Mouse (Mus musculus): Measurements from ENCODE around the gene Car3. TPM values are rescaled to one million over a fixed set of nuclear protein-coding genes. Genes with fewer than 3 reads are reported as not detected.

Gene Car3
- total and polyA plus RNA-seq, 3 experiments: 1.7 to 4.9 TPM; not detected in 1

DNA sequence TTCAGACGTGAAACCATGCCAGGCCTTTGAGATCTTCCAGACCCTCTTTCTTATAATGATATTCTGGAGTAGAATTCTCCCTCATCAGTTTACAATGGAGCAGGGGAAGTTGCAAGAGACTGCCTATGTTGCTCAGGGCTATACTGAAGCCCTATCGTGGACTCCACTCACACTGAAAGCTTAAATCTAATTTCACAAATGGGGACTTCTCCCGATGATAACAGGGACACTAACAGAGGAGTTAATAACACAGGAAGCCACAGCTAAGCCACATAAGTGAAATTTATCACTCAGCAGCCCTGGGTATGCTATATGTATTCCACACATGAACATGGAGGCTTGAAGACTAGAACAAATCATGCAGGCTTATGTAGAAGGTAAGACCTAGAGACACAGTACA, 19.4 kb downstream of the Car3 start:
- DNase-seq (ENCODE audit: low read depth, low spot score): peak; percentile 73
- TF ChIP-seq POLR2A (IDR thresholded peaks at IDR 0.05; ENCODE audit: control insufficient read depth in 1 of 2, insufficient read depth in 1 of 2, low read depth in 1 of 2, low read length in 2 of 2, poor library complexity in 1 of 2) (0 out of 4 replicates have a peak, but pooled peaks of 1 of the 2 experiments have one; percentile 20), TCF12 (IDR thresholded peaks at IDR 0.05; ENCODE audit: low read depth, low read length) (peak; percentile 87), GATA1 (IDR thresholded peaks at IDR 0.05; ENCODE audit: low read depth, low read length) (peak; percentile 77), KAT2A (conservative IDR thresholded peaks at IDR 0.05; ENCODE audit: low read depth, low read length) (no peak), SIN3A (IDR thresholded peaks at IDR 0.05; ENCODE audit: low read length) (no peak), RCOR1 (IDR thresholded peaks at IDR 0.05; ENCODE audit: low read depth, low read length) (peak; percentile 81), JUND (IDR thresholded peaks at IDR 0.05; ENCODE audit: low read depth, low read length) (no peak), POLR2AphosphoS5 (IDR thresholded peaks at IDR 0.05; ENCODE audit: borderline replicate concordance, low read depth, low read length) (no peak), USF2 (IDR thresholded peaks at IDR 0.05; ENCODE audit: borderline replicate concordance in 1 of 2, insufficient read depth in 1 of 2, low read depth in 1 of 2, low read length in 2 of 2) (no peak), ETS1 (IDR thresholded peaks at IDR 0.05; ENCODE audit: low read depth, low read length) (peak; percentile 71; the same call in 1 of the 2 replicates), ZKSCAN1 (IDR thresholded peaks at IDR 0.05; ENCODE audit: low read depth, low read length) (no peak), SMC3 (IDR thresholded peaks at IDR 0.05; ENCODE audit: low read depth, low read length) (no peak), EP300 (IDR thresholded peaks at IDR 0.05; ENCODE audit: low read depth in 1 of 2, low read length in 2 of 2) (peak; percentile 77 to 89), TBP (IDR thresholded peaks at IDR 0.05; ENCODE audit: low read depth, low read length) (peak; percentile 50; the same call in 1 of the 2 replicates), ELF1 (IDR thresholded peaks at IDR 0.05; ENCODE audit: low read depth, low read length) (no peak), TAL1 (IDR thresholded peaks at IDR 0.05; ENCODE audit: low read length) (peak; percentile 47), MEF2A (IDR thresholded peaks at IDR 0.05; ENCODE audit: extremely low read depth, insufficient replicate concordance, low read depth, low read length, poor library complexity, severe bottlenecking) (no peak), NRF1 (IDR thresholded peaks at IDR 0.05; ENCODE audit: insufficient read depth, low read depth, low read length, poor library complexity, severe bottlenecking) (no peak), ZNF384 (IDR thresholded peaks at IDR 0.05; ENCODE audit: low read depth, low read length) (no peak)
- Histone ChIP-seq H3K36me3 (ENCODE audit: control insufficient read depth in 1 of 2, insufficient read depth in 2 of 2, low read length in 2 of 2) (peaks cover 0 to 43% of the 10 kb centered on the region in 2 experiments; a peak in 3 of 4 replicates), H3K9ac (ENCODE audit: control insufficient read depth, low read depth, low read length, poor library complexity, severe bottlenecking) (peak overlapping the region; percentile 54), H3K27ac (ENCODE audit: control insufficient read depth, low read depth, low read length) (peak overlapping the region; percentile 87), H3K79me2 (ENCODE audit: control insufficient read depth, insufficient read depth, low read length, poor library complexity) (peaks cover 23% of the 10 kb centered on the region), H3K27me3 (ENCODE audit: control insufficient read depth in 1 of 2, insufficient read depth in 2 of 2, low read length in 2 of 2) (no peaks in the 10 kb centered on the region), H3K9me3 (replicated peaks; ENCODE audit: insufficient read depth, low read length) (no peaks in the 10 kb centered on the region), H3K4me1 (ENCODE audit: control insufficient read depth in 1 of 2, insufficient read depth in 2 of 2, low read length in 2 of 2) (peaks cover 29 to 32% of the 10 kb centered on the region in 2 experiments), H3K4me3 (ENCODE audit: control insufficient read depth in 1 of 2, insufficient read depth in 1 of 2, low read depth in 2 of 2, low read length in 2 of 2) (no peak overlapping the region)

DNA sequence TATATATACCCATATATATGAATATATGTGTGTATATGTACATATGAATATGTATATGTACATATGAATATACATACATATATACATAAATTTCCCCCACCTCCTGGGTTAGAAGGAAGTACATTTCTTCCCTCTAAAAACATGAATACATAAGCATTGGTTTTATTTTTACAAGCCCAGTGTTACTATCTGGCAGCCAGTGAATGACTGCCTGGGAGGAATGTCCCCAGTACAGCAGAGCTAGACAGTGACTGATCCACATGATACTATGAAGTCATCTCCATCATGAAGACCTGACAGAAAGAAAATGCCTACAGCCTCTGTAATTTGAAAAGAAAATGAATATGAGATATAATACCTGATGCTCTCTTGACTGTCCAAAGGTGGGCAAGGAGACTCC, 21.5 kb downstream of the Car3 start:
- peak overlapping the region; percentile 11 to 66; a peak in 2 of 4 replicates for H3K4me3 ChIP-seq (ENCODE audit: control insufficient read depth in 1 of 2, insufficient read depth in 1 of 2, low read depth in 2 of 2, low read length in 2 of 2)
- peak overlapping the region; percentile 96 for H3K9ac ChIP-seq (ENCODE audit: control insufficient read depth, low read depth, low read length, poor library complexity, severe bottlenecking)
- TF ChIP-seq ELF1 (IDR thresholded peaks at IDR 0.05; ENCODE audit: low read depth, low read length) (no peak), RAD21 (IDR thresholded peaks at IDR 0.05; ENCODE audit: low read depth, low read length) (no peak), MXI1 (IDR thresholded peaks at IDR 0.05; ENCODE audit: low read depth, low read length) (no peak), E2F4 (IDR thresholded peaks at IDR 0.05; ENCODE audit: borderline replicate concordance, low read depth, low read length) (no peak), BHLHE40 (IDR thresholded peaks at IDR 0.05; ENCODE audit: borderline replicate concordance, low read depth, low read length) (no peak), USF1 (IDR thresholded peaks at IDR 0.05; ENCODE audit: low read depth, low read length) (no peak), CHD2 (IDR thresholded peaks at IDR 0.05; ENCODE audit: low read length) (no peak), GATA1 (IDR thresholded peaks at IDR 0.05; ENCODE audit: low read depth, low read length) (no peak), NELFE (IDR thresholded peaks at IDR 0.05; ENCODE audit: low read depth, low read length) (no peak), MAFK (IDR thresholded peaks at IDR 0.05; ENCODE audit: borderline replicate concordance, low read depth, low read length) (no peak), HCFC1 (IDR thresholded peaks at IDR 0.05; ENCODE audit: low read depth, low read length) (no peak), CTCF (IDR thresholded peaks at IDR 0.05 in 2 of 3, conservative IDR thresholded peaks at IDR 0.05 in 1 of 3; ENCODE audit: control insufficient read depth in 1 of 3, insufficient read depth in 1 of 3, low read depth in 2 of 3, low read length in 3 of 3, poor library complexity in 1 of 3, severe bottlenecking in 1 of 3) (no peak), ETS1 (IDR thresholded peaks at IDR 0.05; ENCODE audit: low read depth, low read length) (no peak), POLR2AphosphoS5 (IDR thresholded peaks at IDR 0.05; ENCODE audit: borderline replicate concordance, low read depth, low read length) (no peak)
- peaks cover 40% of the 10 kb centered on the region for H3K79me2 ChIP-seq (ENCODE audit: control insufficient read depth, insufficient read depth, low read length, poor library complexity)
- H3K36me3 ChIP-seq (ENCODE audit: control insufficient read depth in 1 of 2, insufficient read depth in 2 of 2, low read length in 2 of 2): peaks cover 3 to 53% of the 10 kb centered on the region in 2 experiments; a peak in 3 of 4 replicates
- H3K9me3 ChIP-seq (replicated peaks; ENCODE audit: insufficient read depth, low read length): no peaks in the 10 kb centered on the region
- DNase-seq (ENCODE audit: low read depth, low spot score): no peak
- H3K27me3 ChIP-seq (ENCODE audit: control insufficient read depth in 1 of 2, insufficient read depth in 2 of 2, low read length in 2 of 2): no peaks in the 10 kb centered on the region
- peak overlapping the region; percentile 53 for H3K27ac ChIP-seq (ENCODE audit: control insufficient read depth, low read depth, low read length)
- peaks cover 28 to 43% of the 10 kb centered on the region in 2 experiments for H3K4me1 ChIP-seq (ENCODE audit: control insufficient read depth in 1 of 2, insufficient read depth in 2 of 2, low read length in 2 of 2)

Data from MEL (cell line).